Mouse (Mus musculus) spleen, adult 2 months (tissue): ENCODE measurements around the gene Phf11c.
"Not testable (repeated sequence)": the region's sequence is repeated elsewhere in the genome, so short reads cannot be mapped to it uniquely, and the experiment has no call there.

ENCODE experiments used
- CTCF ChIP-seq: fragments of 200-500 bp; IDR thresholded peaks from 2 replicates; pipeline ENCODE4 v1.5.1; 2011; ENCODE audit warnings: mild to moderate bottlenecking, inconsistent platforms; ENCODE audit not compliant: insufficient read depth, insufficient read length, insufficient replicate concordance; ENCODE audit errors: extremely low read depth
- POLR2A ChIP-seq: fragments of 200-500 bp; IDR thresholded peaks from 2 replicates; pipeline ENCODE4 v1.6.1; 2011; ENCODE audit warnings: low read depth, low read length, inconsistent platforms

DNA sequence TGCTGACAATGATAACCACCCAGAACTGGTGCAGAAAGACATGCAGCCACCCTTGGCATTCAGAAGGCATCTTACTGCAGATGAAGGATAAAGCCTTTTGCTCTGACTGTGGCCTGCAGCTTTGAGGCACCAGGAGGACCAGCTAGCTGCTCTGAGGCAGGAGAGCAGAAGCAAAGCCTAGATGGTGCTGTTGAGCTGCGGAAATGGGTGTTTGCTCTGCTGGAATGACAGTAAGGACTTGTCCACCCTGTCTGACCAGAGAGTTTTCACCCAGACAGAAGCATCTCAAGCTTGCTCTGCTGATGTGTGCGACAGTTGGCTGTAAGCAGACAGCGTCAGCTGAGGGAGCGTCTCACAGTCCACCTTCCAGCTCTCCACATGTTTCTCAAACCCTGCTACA, 5.0 kb downstream of the Phf11c start:
- not testable (repeated sequence) for TF ChIP-seq POLR2A, CTCF
